Mouse (Mus musculus) hindbrain, embryonic 12.5 days (tissue): ENCODE results near the gene Kif26b. TPM values are rescaled to one million over a fixed set of nuclear protein-coding genes. Genes with fewer than 3 reads are reported as not detected.

Experiments
- ATAC-seq: fragments of 200-750 bp; cut with Nextera tagmentation; 2 replicates; pipeline ENCODE4 v1.8.0; 2017; ENCODE audit warnings: moderate TSS enrichment; ENCODE audit not compliant: low FRiP score
- H3K27ac ChIP-seq: fragments of 300-500 bp; sonication (generic); 2 replicates; pipeline ENCODE4 v1.5.1; 2016; ENCODE audit warnings: mild to moderate bottlenecking
- H3K27me3 ChIP-seq: fragments of 300-500 bp; sonication (generic); 2 replicates; pipeline ENCODE4 v1.6.1; 2016; ENCODE audit warnings: mild to moderate bottlenecking
- H3K36me3 ChIP-seq: fragments of 300-500 bp; sonication (generic); 2 replicates; pipeline ENCODE4 v1.6.1; 2016; ENCODE audit warnings: mild to moderate bottlenecking
- H3K4me1 ChIP-seq: fragments of 300-500 bp; sonication (generic); 2 replicates; pipeline ENCODE4 v1.6.1; 2016
- H3K4me2 ChIP-seq: fragments of 300-500 bp; sonication (generic); replicated peaks from 2 replicates; pipeline ENCODE4 v1.6.1; 2016; ENCODE audit warnings: mild to moderate bottlenecking
- H3K4me3 ChIP-seq: fragments of 300-500 bp; sonication (generic); 2 replicates; pipeline ENCODE4 v1.5.1; 2016; ENCODE audit warnings: mild to moderate bottlenecking
- H3K9ac ChIP-seq: fragments of 300-500 bp; sonication (generic); 2 replicates; pipeline ENCODE4 v1.6.1; 2016; ENCODE audit warnings: mild to moderate bottlenecking, moderate library complexity
- H3K9me3 ChIP-seq: fragments of 300-500 bp; sonication (generic); replicated peaks from 2 replicates; pipeline ENCODE4 v1.6.1; 2016; ENCODE audit warnings: mild to moderate bottlenecking
- WGBS: fragments of 180-500 bp; shearing (Covaris S2); methylation state at CpG from one replicate; pipeline ENCODE4 v1.1.7; 2016; 5-methylcytosine and 5-hydroxymethylcytosine counted together
- polyA plus RNA-seq: library from polyadenylated mRNA; unstranded; fragments of >200 nt; fragmentation: Nextera tagmentation; extraction: Ambion mirVana; gene quantifications from 2 replicates; pipeline ENCODE4 v1.2.1, GENCODE M21; 2016

Gene Kif26b
- polyA plus RNA-seq, 1 experiment from 2014 or later, result 13.3 TPM

GRCm38 (mm10) chr1:178513954-178514353 is 15.0 kb upstream of the Kif26b start:
- no peak overlapping the region for H3K4me2 ChIP-seq
- no peak overlapping the region for H3K4me3 ChIP-seq
- 17% methylated on average over 7 of the region's 8 CpGs for WGBS
- no peak overlapping the region for H3K27ac ChIP-seq
- no peak for ATAC-seq
- H3K36me3 ChIP-seq, result no peaks in the 10 kb centered on the region
- no peaks in the 10 kb centered on the region; the same call in 1 of the 2 replicates for H3K27me3 ChIP-seq
- no peaks in the 10 kb centered on the region for H3K9me3 ChIP-seq
- H3K4me1 ChIP-seq, result peaks cover 8% of the 10 kb centered on the region
- no peak overlapping the region for H3K9ac ChIP-seq

GRCm38 (mm10) chr1:178515839-178516238 is 13.1 kb upstream of the Kif26b start:
- Histone ChIP-seq H3K36me3 (no peaks in the 10 kb centered on the region), H3K27ac (no peak overlapping the region), H3K9me3 (no peaks in the 10 kb centered on the region), H3K4me1 (peaks cover 8% of the 10 kb centered on the region), H3K9ac (no peak overlapping the region), H3K27me3 (no peaks in the 10 kb centered on the region; the same call in 1 of the 2 replicates), H3K4me3 (no peak overlapping the region), H3K4me2 (no peak overlapping the region)
- no peak for ATAC-seq
- WGBS, result 95% methylated on average over 2 of the region's 2 CpGs

GRCm38 (mm10) chr1:178522389-178522788 is 6.5 kb upstream of the Kif26b start:
- no peak for ATAC-seq
- Histone ChIP-seq H3K4me3 (no peak overlapping the region), H3K9ac (no peak overlapping the region), H3K9me3 (no peaks in the 10 kb centered on the region), H3K27ac (no peak overlapping the region), H3K36me3 (no peaks in the 10 kb centered on the region), H3K27me3 (no peaks in the 10 kb centered on the region; the same call in 1 of the 2 replicates), H3K4me1 (peaks cover 2% of the 10 kb centered on the region; the same call in 1 of the 2 replicates), H3K4me2 (no peak overlapping the region)
- WGBS, result 68% methylated on average over 5 of the region's 5 CpGs

- 46% methylated on average over 5 of the region's 5 CpGs for WGBS
Measured at GRCm38 (mm10) chr1:178523152-178523551, 5.8 kb upstream of the Kif26b start.

GRCm38 (mm10) chr1:178527185-178527546 is 1.8 kb upstream of the Kif26b start:
- H3K27ac ChIP-seq, result peak overlapping the region; percentile 90
- no peaks in the 10 kb centered on the region for H3K9me3 ChIP-seq
- H3K36me3 ChIP-seq, result no peaks in the 10 kb centered on the region
- peak overlapping the region; percentile 73 for H3K4me3 ChIP-seq
- H3K9ac ChIP-seq, result peak overlapping the region; percentile 81
- peaks cover 23% of the 10 kb centered on the region for H3K27me3 ChIP-seq
- H3K4me1 ChIP-seq, result peaks cover 28% of the 10 kb centered on the region
- peak overlapping the region; percentile 92 for H3K4me2 ChIP-seq
- ATAC-seq, result peak; percentile 23; the same call in 1 of the 2 replicates
- WGBS, result under 1% methylated on average over 21 of the region's 21 CpGs

More at GRCm38 (mm10) chr1:178523152-178523551, 5.8 kb upstream of the Kif26b start:
- no peak overlapping the region for H3K4me3 ChIP-seq
- no peaks in the 10 kb centered on the region for H3K36me3 ChIP-seq
- no peaks in the 10 kb centered on the region for H3K9me3 ChIP-seq
- no peak overlapping the region for H3K27ac ChIP-seq
- H3K4me2 ChIP-seq, result no peak overlapping the region
- ATAC-seq, result no peak
- no peak overlapping the region for H3K9ac ChIP-seq
- H3K4me1 ChIP-seq, result peaks cover 7% of the 10 kb centered on the region; the same call in 1 of the 2 replicates
- peaks cover 6% of the 10 kb centered on the region for H3K27me3 ChIP-seq

GRCm38 (mm10) chr1:178527547-178528361 is 1.2 kb upstream of the Kif26b start:
- peaks cover 28% of the 10 kb centered on the region for H3K4me1 ChIP-seq
- H3K9me3 ChIP-seq, result no peaks in the 10 kb centered on the region
- H3K9ac ChIP-seq, result peak overlapping the region; percentile 81
- ATAC-seq, result peak; percentile 36
- H3K27me3 ChIP-seq, result peaks cover 23% of the 10 kb centered on the region
- H3K36me3 ChIP-seq, result no peaks in the 10 kb centered on the region
- peak overlapping the region; percentile 90 for H3K27ac ChIP-seq
- under 1% methylated on average over 59 of the region's 59 CpGs for WGBS
- H3K4me2 ChIP-seq, result peak overlapping the region; percentile 92
- H3K4me3 ChIP-seq, result peak overlapping the region; percentile 73

- Histone ChIP-seq H3K9ac (peak overlapping the region; percentile 81), H3K36me3 (no peaks in the 10 kb centered on the region), H3K4me2 (peak overlapping the region; percentile 92), H3K9me3 (no peaks in the 10 kb centered on the region), H3K4me1 (peaks cover 28% of the 10 kb centered on the region), H3K4me3 (peak overlapping the region; percentile 73), H3K27ac (peak overlapping the region; percentile 90), H3K27me3 (peaks cover 23% of the 10 kb centered on the region)
- ATAC-seq, result peak; percentile 9; the same call in 1 of the 2 replicates
- WGBS, result under 1% methylated on average over 37 of the region's 38 CpGs
Measured at GRCm38 (mm10) chr1:178529512-178530300, 781 bp downstream of the Kif26b start.

GRCm38 (mm10) chr1:178530301-178531078 is 1.6 kb downstream of the Kif26b start:
- under 1% methylated on average over 59 of the region's 62 CpGs for WGBS
- no peaks in the 10 kb centered on the region for H3K9me3 ChIP-seq
- ATAC-seq, result peak; percentile 50
- H3K4me1 ChIP-seq, result peaks cover 28% of the 10 kb centered on the region
- peak overlapping the region; percentile 81 for H3K9ac ChIP-seq
- H3K4me2 ChIP-seq, result peak overlapping the region; percentile 92
- H3K27ac ChIP-seq, result peak overlapping the region; percentile 90
- H3K36me3 ChIP-seq, result no peaks in the 10 kb centered on the region
- peak overlapping the region; percentile 73 for H3K4me3 ChIP-seq
- H3K27me3 ChIP-seq, result peaks cover 23% of the 10 kb centered on the region

GRCm38 (mm10) chr1:178540247-178540646 is 11.3 kb downstream of the Kif26b start:
- H3K27me3 ChIP-seq, result no peaks in the 10 kb centered on the region
- no peak overlapping the region for H3K4me3 ChIP-seq
- H3K27ac ChIP-seq, result no peak overlapping the region
- H3K36me3 ChIP-seq, result 0 out of 2 replicates have a peak, but pooled peaks cover 4% of the 10 kb centered on the region
- no peak overlapping the region for H3K4me2 ChIP-seq
- no peaks in the 10 kb centered on the region; the same call in 1 of the 2 replicates for H3K4me1 ChIP-seq
- ATAC-seq, result no peak
- H3K9ac ChIP-seq, result no peak overlapping the region
- WGBS, result 81% methylated on average over 10 of the region's 10 CpGs
- no peaks in the 10 kb centered on the region for H3K9me3 ChIP-seq

GRCm38 (mm10) chr1:178542415-178542814 is 13.5 kb downstream of the Kif26b start:
- no peak for ATAC-seq
- H3K36me3 ChIP-seq, result no peaks in the 10 kb centered on the region
- WGBS, result 90% methylated on average over 5 of the region's 5 CpGs
- no peak overlapping the region for H3K4me3 ChIP-seq
- H3K4me2 ChIP-seq, result no peak overlapping the region
- H3K27ac ChIP-seq, result no peak overlapping the region
- H3K4me1 ChIP-seq, result no peaks in the 10 kb centered on the region; the same call in 1 of the 2 replicates
- no peaks in the 10 kb centered on the region for H3K9me3 ChIP-seq
- H3K9ac ChIP-seq, result no peak overlapping the region
- H3K27me3 ChIP-seq, result no peaks in the 10 kb centered on the region

- Histone ChIP-seq H3K4me2 (no peak overlapping the region), H3K4me1 (no peaks in the 10 kb centered on the region; the same call in 1 of the 2 replicates), H3K27ac (no peak overlapping the region), H3K36me3 (no peaks in the 10 kb centered on the region), H3K9me3 (no peaks in the 10 kb centered on the region), H3K9ac (no peak overlapping the region), H3K4me3 (no peak overlapping the region), H3K27me3 (no peaks in the 10 kb centered on the region)
- ATAC-seq, result no peak
- 89% methylated on average over 8 of the region's 8 CpGs for WGBS
Measured at GRCm38 (mm10) chr1:178542990-178543944, 14.3 kb downstream of the Kif26b start.
